Mouse (Mus musculus): ENCODE measurements around the gene Pex13.
"Not testable (repeated sequence)": the region's sequence is repeated elsewhere in the genome, so short reads cannot be mapped to it uniquely, and the experiment has no call there.

The Pex13 gene

GRCm38 (mm10) chr11:23647431-23647830, 18.3 kb downstream of the Pex13 start:
- DNase-seq (ENCODE audit: low spot score) = no peak

- DNase-seq (ENCODE audit: low spot score) = no peak
These were observed 31.2 kb downstream of the Pex13 start for GRCm38 (mm10) chr11:23634573-23634972.

- no peak for DNase-seq (ENCODE audit: low spot score)
These were observed 31.9 kb downstream of the Pex13 start for GRCm38 (mm10) chr11:23633879-23634215.

- peak; percentile 20 for DNase-seq (ENCODE audit: low spot score)
These were observed 32.5 kb downstream of the Pex13 start, which contains the start of gene 0610010F05Rik for GRCm38 (mm10) chr11:23632945-23633878. Gene 0610010F05Rik (minus strand): TSS chr11:23633639.

GRCm38 (mm10) chr11:23630664-23631063, 35.1 kb downstream of the Pex13 start:
- no peak for DNase-seq (ENCODE audit: low spot score)

- no peak for DNase-seq (ENCODE audit: low spot score)
These were observed 46.8 kb downstream of the Pex13 start for GRCm38 (mm10) chr11:23618995-23619394.

- no peak for DNase-seq (ENCODE audit: low spot score)
These were observed 51.2 kb downstream of the Pex13 start for GRCm38 (mm10) chr11:23614546-23614945.

- DNase-seq (ENCODE audit: low spot score) = not testable (repeated sequence)
These were observed 58.5 kb downstream of the Pex13 start for GRCm38 (mm10) chr11:23607291-23607690.

Measured in urinary bladder, postnatal 10 days (tissue).